Mouse (Mus musculus) gastrocnemius, adult 8-10 months (tissue): ENCODE data around the gene Prap1. TPM values are rescaled to one million over a fixed set of nuclear protein-coding genes. Genes with fewer than 3 reads are reported as not detected.
"Not testable (repeated sequence)": the region's sequence is repeated elsewhere in the genome, so short reads cannot be mapped to it uniquely, and the experiment has no call there.

ENCODE experiments used
- DNase-seq, 2 experiments: peaks; one replicate each; pipeline ENCODE4 v3.0.0; 2022; ENCODE audit warnings: low spot score in 2 of 2
- total RNA-seq, 4 experiments: library from RNA; stranded (reverse); gene quantifications; 2 replicates each; pipeline ENCODE4 v1.2.4; 2022

The Prap1 gene
- total RNA-seq, 4 experiments from 2014 or later, result not detected

DNA sequence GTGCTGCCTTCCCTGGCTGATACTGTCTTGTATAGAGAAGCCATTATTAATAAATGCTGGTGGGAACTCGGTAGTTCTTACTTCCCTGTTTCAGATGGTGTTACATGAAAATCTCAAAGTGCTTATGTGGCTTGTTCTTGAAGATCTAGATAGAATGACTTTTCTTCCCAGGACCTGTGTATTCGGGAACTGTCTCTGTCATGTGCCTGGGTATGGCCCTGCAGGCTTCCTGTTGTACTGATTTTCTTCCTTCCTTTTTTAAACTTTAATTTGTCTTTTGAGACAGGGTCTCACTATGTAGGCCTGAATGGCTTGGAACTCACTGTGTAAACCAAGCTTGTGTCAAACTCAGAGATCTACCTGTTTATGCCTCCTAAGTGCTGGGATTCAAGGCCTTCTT is 34.7 kb downstream of the Prap1 start:
- DNase-seq, result no peak

DNA sequence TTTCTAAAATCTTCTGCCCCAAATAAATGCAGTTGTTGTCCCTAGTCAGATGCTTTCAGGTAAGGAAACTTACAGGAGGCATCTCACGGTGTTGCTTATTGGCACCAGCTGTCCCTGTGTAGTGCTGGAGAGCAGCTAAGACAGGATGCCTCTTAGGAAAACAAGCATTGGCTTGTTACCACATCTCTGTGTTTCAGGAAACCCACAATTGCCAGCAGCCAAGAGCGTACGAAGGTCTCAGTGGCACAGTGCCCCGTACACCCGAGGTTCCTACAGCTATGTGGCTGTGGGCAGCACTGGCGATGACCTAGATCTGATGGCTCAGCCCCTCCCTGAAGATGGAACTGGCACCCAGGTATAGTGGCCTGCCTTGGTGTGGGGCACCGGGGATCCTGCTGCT is 39.0 kb downstream of the Prap1 start:
- not testable (repeated sequence) for DNase-seq

DNA sequence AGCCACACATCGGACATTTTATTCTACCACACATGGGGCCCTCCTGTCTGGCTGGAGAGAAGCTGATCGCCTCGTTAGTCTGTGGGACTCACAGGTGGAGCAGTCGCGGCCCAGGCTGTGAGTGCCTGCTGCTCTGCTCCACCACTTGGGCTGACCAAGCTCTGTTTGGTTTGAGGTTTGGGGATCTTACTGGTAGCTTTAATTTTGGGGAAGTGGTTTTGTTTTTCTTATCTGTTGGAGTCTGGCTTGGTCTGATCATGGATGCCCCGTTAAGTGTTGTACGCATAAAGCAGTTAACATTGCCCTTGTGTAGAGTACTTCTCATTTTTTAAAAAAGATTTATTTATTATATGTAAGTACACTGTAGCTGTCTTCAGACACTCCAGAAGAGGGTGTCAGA is 40.8 kb downstream of the Prap1 start:
- not testable (repeated sequence) for DNase-seq

DNA sequence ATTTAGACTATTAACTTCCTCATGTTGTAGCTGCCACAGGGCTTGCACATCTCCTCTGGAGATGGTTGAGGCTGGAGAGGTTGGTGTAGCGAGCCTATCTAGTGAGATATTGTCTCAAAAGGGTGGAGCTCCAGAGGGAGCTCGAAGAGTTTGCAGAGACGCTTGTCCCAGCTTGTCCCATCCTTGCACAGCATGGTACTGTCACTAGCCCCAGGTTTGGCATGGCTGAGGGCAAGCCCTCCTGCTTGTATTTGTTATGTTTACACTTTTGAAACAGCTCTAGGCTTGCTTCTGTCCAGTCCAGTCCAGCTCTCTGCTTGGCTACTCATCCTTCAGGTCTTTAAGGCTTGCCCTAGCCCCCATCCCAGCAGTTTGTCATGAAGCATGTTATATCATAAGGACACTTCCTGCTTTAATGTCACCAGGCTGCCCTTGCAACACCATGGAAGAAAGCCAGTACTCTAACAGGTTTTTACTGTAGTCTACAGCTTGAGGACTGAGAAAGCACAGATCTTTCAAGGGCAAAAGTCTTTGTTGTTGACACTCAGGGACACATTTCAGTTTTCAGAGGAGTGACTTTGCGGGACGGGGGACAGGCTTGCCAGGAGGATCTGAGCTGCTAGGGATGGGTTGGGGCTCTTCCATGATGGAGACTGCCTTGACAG is 42.0 kb downstream of the Prap1 start:
- no peak for DNase-seq

DNA sequence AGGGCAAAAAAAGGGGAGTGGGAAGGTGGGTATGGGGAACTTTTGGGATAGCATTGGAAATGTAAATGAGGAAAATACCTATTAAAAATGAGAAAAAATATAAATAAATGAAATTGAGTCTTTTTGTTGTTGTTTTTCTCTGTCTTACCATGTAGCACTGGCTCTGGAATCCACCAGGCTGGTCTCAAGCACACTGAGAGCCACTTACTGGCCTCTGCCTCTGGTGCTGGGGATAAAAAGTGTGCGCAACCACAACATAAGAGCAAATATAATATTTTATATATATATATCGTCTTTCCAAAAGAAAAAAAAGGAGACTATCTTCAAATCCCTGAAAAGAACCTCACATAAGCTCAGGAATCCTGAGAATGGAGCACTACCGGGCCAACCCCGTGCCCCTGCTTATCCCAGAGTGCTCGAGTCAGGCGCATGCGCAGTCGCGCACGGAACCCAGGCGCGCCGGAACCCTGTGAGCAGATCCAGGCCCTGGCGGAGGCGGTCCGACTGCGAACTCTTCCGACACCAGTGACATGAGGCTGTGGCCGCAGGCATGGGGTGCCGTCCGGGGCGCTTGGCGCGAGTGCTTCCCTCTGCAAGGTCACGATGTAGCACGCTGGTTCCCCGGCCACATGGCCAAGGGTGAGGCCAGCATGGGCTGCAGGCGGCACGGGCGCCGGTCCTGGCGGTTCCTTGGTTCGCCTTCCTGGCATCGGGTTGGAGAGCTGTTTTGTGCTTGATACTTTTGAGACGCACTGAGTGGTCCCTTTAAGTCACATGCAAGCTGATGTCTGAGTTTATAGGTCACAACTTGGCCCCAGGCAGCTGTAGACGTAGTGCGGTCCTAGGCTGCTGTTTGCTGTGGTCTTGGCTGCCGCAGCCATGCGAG is 44.2 kb downstream of the Prap1 start, which contains the start of gene Mtg1:
Gene Mtg1 (plus strand): TSS at position 430 of the 886 bp plus-strand sequence.
- DNase-seq, result peak; percentile 96

DNA sequence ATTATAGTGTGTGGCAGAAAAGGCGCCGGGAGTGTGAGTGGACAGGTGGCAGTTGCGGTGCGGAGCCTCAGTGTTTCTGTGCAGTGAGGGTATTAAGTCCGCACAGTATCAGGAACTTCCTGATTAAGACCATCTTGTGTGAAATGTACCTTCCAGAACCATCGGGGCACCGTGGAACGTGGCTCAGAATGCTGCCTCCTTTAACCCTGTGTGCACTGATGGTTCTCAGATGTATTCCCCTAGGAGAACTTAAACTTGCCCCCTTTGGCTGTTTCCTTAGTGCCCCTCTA is 44.8 kb downstream of the Prap1 start:
- no peak for DNase-seq

DNA sequence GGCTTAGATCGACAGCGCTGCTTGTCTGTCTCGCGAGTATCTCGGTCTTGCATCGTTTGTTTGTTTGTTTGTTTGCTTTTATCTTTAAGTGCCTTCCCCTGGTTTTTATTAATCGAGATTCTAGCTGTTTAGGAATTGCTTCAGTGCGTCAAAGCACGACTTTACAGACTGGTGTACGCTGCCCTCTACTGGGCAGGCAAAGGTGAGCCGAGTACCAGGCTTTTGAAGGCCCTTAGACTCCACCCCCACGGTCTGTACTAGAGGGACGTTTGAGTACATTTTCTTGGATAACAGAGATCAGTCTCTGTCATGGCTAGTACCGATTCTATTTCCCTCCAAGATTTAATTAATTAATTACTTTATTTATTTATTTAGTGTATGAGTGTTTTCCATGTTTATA is 48.2 kb downstream of the Prap1 start:
- peak in 1 of 2 experiments; percentile 44 for DNase-seq

DNA sequence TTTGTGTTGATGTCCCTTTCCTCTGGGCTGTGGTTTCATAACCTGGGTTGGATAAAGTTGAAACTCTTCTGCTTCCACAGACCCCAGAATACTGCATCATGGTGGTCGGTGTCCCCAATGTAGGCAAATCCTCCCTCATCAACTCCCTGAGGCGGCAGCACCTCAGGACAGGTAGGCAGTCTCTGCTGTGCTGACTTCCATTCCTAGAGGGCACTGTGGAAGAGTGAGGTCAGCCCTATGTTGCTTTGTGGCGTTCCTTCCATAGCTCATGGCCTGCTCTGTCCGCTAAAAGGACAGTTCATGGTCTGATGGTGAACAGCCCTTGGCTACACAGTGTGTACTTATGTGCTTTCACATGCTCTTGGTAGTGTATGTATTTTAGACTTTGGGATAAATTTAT is 51.4 kb downstream of the Prap1 start:
- no peak for DNase-seq

Other genes with a start within 250 kb of the Prap1 start
- under 1 TPM in 1 of 4 experiments, not detected in 3; 0.07 TPM for gene Kndc1, start 198.7 kb upstream of the Prap1 start, total RNA-seq
- gene Utf1, start 149.6 kb upstream of the Prap1 start, total RNA-seq, result not detected
- not detected for gene 6430531B16Rik, start 114.6 kb upstream of the Prap1 start, total RNA-seq
- under 1 TPM in 3 of 4 experiments, not detected in 1; 0.22 to 0.54 (median 0.39) TPM for gene Adam8, start 100.8 kb upstream of the Prap1 start, total RNA-seq
- gene Zfp511, start 57.0 kb upstream of the Prap1 start, total RNA-seq, result 10 to 100 TPM in 1 of 4 experiments, 1 to 10 TPM in 3; 6.1 to 11.2 (median 8.4) TPM
- 10 to 100 TPM; 19.9 to 22.3 (median 20.9) TPM for gene Tubgcp2, start 56.7 kb upstream of the Prap1 start, total RNA-seq
- gene Msx3, start 44.3 kb upstream of the Prap1 start, total RNA-seq, result not detected
- under 1 TPM; 0.29 to 0.78 (median 0.47) TPM for gene Caly, start 10.8 kb upstream of the Prap1 start, total RNA-seq
- gene Fuom, start 9.0 kb downstream of the Prap1 start, total RNA-seq, result 10 to 100 TPM; 28.9 to 41.2 (median 36.3) TPM
- gene Paox, start 22.4 kb downstream of the Prap1 start, total RNA-seq, result 1 to 10 TPM; 1.5 to 4.3 (median 4.1) TPM
- 100 to 1,000 TPM; 113 to 159 (median 136) TPM for gene Echs1, start 23.1 kb downstream of the Prap1 start, total RNA-seq
- 10 to 100 TPM; 24.2 to 28.0 (median 25.1) TPM for gene Mtg1, start 44.2 kb downstream of the Prap1 start, total RNA-seq
- under 1 TPM; 0.07 to 0.22 (median 0.16) TPM for gene Sprn, start 61.5 kb downstream of the Prap1 start, total RNA-seq
- not detected for gene Olfr522, start 71.4 kb downstream of the Prap1 start, total RNA-seq
- gene Olfr523, start 79.8 kb downstream of the Prap1 start, total RNA-seq, result not detected
- not detected for gene Olfr524, start 112.6 kb downstream of the Prap1 start, total RNA-seq
- gene Cd163l1, start 124.9 kb downstream of the Prap1 start, total RNA-seq, result not detected
- gene 5830411N06Rik, start 153.9 kb downstream of the Prap1 start, total RNA-seq, result not detected
- not detected for gene Olfr525, start 227.5 kb downstream of the Prap1 start, total RNA-seq
- not detected for gene Olfr527, start 240.6 kb downstream of the Prap1 start, total RNA-seq